Mouse (Mus musculus): Measurements from ENCODE around the gene Col4a4. TPM values are rescaled to one million over a fixed set of nuclear protein-coding genes. Genes with fewer than 3 reads are reported as not detected.

Col4a4 gene
- 0.07 TPM for polyA plus RNA-seq (2017; shearing (Covaris generic))

GRCm38 (mm10) chr1:82586713-82587399, at the start of gene Col4a4, which contains the start of gene Col4a3:
Gene Col4a4, minus strand, starts transcription at chr1:82586849.
Gene Col4a3, plus strand, starts transcription at chr1:82586921.

Other genes with a start within 250 kb of the Col4a4 start
- gene Col4a3, start 72 bp upstream of the Col4a4 start, polyA plus RNA-seq (2017; shearing (Covaris generic)) = not detected
- gene Mff, start 138.0 kb upstream of the Col4a4 start, polyA plus RNA-seq (2017; shearing (Covaris generic)) = 87.5 TPM
- not detected for gene Tm4sf20, start 181.6 kb upstream of the Col4a4 start, polyA plus RNA-seq (2017; shearing (Covaris generic))
- gene Gm47791, start 184.4 kb upstream of the Col4a4 start, polyA plus RNA-seq (2017; shearing (Covaris generic)) = not detected